Comparison of ENCODE assay signal across 8 mouse cellular contexts in genomic region chr16:8514180-8514579, GRCm38 (mm10). TPM values are rescaled to one million over a fixed set of nuclear protein-coding genes. Genes with fewer than 3 reads are reported as not detected.
A peak's percentile ranks its signal among the peaks of the same experiment; 100 is the strongest.
DNase-seq lines count a peak whose midpoint lies in the region; ATAC-seq and TF ChIP-seq lines count a peak whose summit lies in the region.

No protein-coding gene starts in this region.

- WGBS in lung, embryonic 14.5 days, result 7% methylated on average over 4 of the region's 4 CpGs
- 32% methylated on average over 4 of the region's 4 CpGs for WGBS in embryonic facial prominence, embryonic 13.5 days
- 73% methylated on average over 4 of the region's 4 CpGs for WGBS in limb, embryonic 10.5 days
- 15% methylated on average over 4 of the region's 4 CpGs for WGBS in midbrain, embryonic 16.5 days

- peak; percentile 88 for DNase-seq in lung, embryonic 14.5 days
- no peak for DNase-seq in lung, postnatal 25 days (ENCODE audit: low spot score)
- DNase-seq in heart, postnatal 25 days (ENCODE audit: low spot score), result peak; percentile 8
- DNase-seq in limb, embryonic 10.5 days (ENCODE audit: low spot score), result no peak
- DNase-seq in frontal cortex, postnatal 36 days (ENCODE audit: low spot score in 2 of 2), result no peak

- TF ChIP-seq CTCF in lung, embryonic 14.5 days (IDR thresholded peaks at IDR 0.05; ENCODE audit: low read depth), result no peak

- H3K27me3 ChIP-seq in lung, embryonic 14.5 days (ENCODE audit: insufficient read depth, low read length), result no peaks in the 10 kb centered on the region
- H3K27me3 ChIP-seq in embryonic facial prominence, embryonic 13.5 days, result peaks cover 3% of the 10 kb centered on the region; the same call in 1 of the 2 replicates
- H3K27me3 ChIP-seq in limb, embryonic 10.5 days (ENCODE audit: low read depth, poor library complexity, severe bottlenecking), result peaks cover 24% of the 10 kb centered on the region
- no peaks in the 10 kb centered on the region for H3K27me3 ChIP-seq in midbrain, embryonic 16.5 days (ENCODE audit: control insufficient read depth, insufficient read depth, low read depth, low read length)

- intact Hi-C loops in heart, postnatal 25 days (cut with DNase I), result no loop called here

- peaks cover 4% of the 10 kb centered on the region; the same call in 1 of the 2 replicates for H3K4me1 ChIP-seq in lung, embryonic 14.5 days (ENCODE audit: insufficient read depth)
- peaks cover 19% of the 10 kb centered on the region for H3K4me1 ChIP-seq in embryonic facial prominence, embryonic 13.5 days
- peaks cover 16% of the 10 kb centered on the region for H3K4me1 ChIP-seq in limb, embryonic 10.5 days
- peaks cover 19% of the 10 kb centered on the region for H3K4me1 ChIP-seq in midbrain, embryonic 16.5 days (ENCODE audit: control insufficient read depth, insufficient read depth, low read length)

- ATAC-seq in lung, embryonic 14.5 days (ENCODE audit: insufficient read depth), result peak; percentile 19; the same call in 1 of the 2 replicates
- ATAC-seq in embryonic facial prominence, embryonic 13.5 days (ENCODE audit: insufficient number of reproducible peaks, insufficient read depth, low FRiP score, low TSS enrichment, low read depth), result no peak
- ATAC-seq in midbrain, embryonic 16.5 days, result no peak
- ATAC-seq in CD4-positive, CD25-positive, alpha-beta regulatory T cell, adult 4 months, result no peak

- peak overlapping the region; percentile 55 for H3K4me3 ChIP-seq in lung, embryonic 14.5 days (ENCODE audit: low read depth, low read length)
- peak overlapping the region; percentile 63 for H3K4me3 ChIP-seq in embryonic facial prominence, embryonic 13.5 days
- peak overlapping the region; percentile 66 for H3K4me3 ChIP-seq in limb, embryonic 10.5 days
- H3K4me3 ChIP-seq in midbrain, embryonic 16.5 days (ENCODE audit: low read depth, low read length), result peak overlapping the region; percentile 66

- peak overlapping the region; percentile 62; the same call in 1 of the 2 replicates for H3K9ac ChIP-seq in lung, embryonic 14.5 days
- H3K9ac ChIP-seq in embryonic facial prominence, embryonic 13.5 days, result peak overlapping the region; percentile 80
- peak overlapping the region; percentile 78; the same call in 1 of the 2 replicates for H3K9ac ChIP-seq in midbrain, embryonic 16.5 days (ENCODE audit: low read depth, low read length)

- H3K36me3 ChIP-seq in lung, embryonic 14.5 days (ENCODE audit: insufficient read depth), result no peaks in the 10 kb centered on the region
- H3K36me3 ChIP-seq in embryonic facial prominence, embryonic 13.5 days, result no peaks in the 10 kb centered on the region
- no peaks in the 10 kb centered on the region for H3K36me3 ChIP-seq in limb, embryonic 10.5 days
- no peaks in the 10 kb centered on the region for H3K36me3 ChIP-seq in midbrain, embryonic 16.5 days (ENCODE audit: control insufficient read depth, insufficient read depth, low read length)

- peak overlapping the region; percentile 25; the same call in 1 of the 2 replicates for H3K27ac ChIP-seq in lung, embryonic 14.5 days (ENCODE audit: low read depth)
- no peak overlapping the region for H3K27ac ChIP-seq in embryonic facial prominence, embryonic 13.5 days
- H3K27ac ChIP-seq in limb, embryonic 10.5 days, result peak overlapping the region; percentile 7; the same call in 1 of the 2 replicates
- no peak overlapping the region for H3K27ac ChIP-seq in midbrain, embryonic 16.5 days (ENCODE audit: low read length)

- H3K4me2 ChIP-seq in lung, embryonic 14.5 days, result peak overlapping the region; percentile 69
- peak overlapping the region; percentile 68 for H3K4me2 ChIP-seq in embryonic facial prominence, embryonic 13.5 days
- H3K4me2 ChIP-seq in midbrain, embryonic 16.5 days (ENCODE audit: low read length), result peak overlapping the region; percentile 63

- no peaks in the 10 kb centered on the region for H3K9me3 ChIP-seq in lung, embryonic 14.5 days (ENCODE audit: low read depth, low read length)
- no peaks in the 10 kb centered on the region for H3K9me3 ChIP-seq in embryonic facial prominence, embryonic 13.5 days
- H3K9me3 ChIP-seq in limb, embryonic 10.5 days (replicated peaks), result no peaks in the 10 kb centered on the region
- H3K9me3 ChIP-seq in midbrain, embryonic 16.5 days (replicated peaks; ENCODE audit: control insufficient read depth, low read length, poor library complexity, severe bottlenecking), result no peaks in the 10 kb centered on the region

RNA-seq across cellular contexts. Expression of gene Abat, which starts 1.0 kb away (rescaled TPM):
- 15.7 and 16.8 TPM in 2 replicates for polyA plus RNA-seq in lung, embryonic 14.5 days (2014; fragmentation: Nextera tagmentation; extraction: Ambion mirVana)
- 24.8 and 25.2 TPM in 2 replicates for polyA plus RNA-seq in embryonic facial prominence, embryonic 13.5 days (2015; fragmentation: Nextera tagmentation; extraction: Ambion mirVana)
- 1 to 10 TPM; 5.5 to 5.6 TPM for total RNA-seq in heart, postnatal 25 days (2021)
- 14.9 and 22.7 TPM in 2 replicates for polyA plus RNA-seq in limb, embryonic 10.5 days (2016; fragmentation: Nextera tagmentation; extraction: Ambion mirVana)
- polyA plus RNA-seq in midbrain, embryonic 16.5 days (2015; fragmentation: Nextera tagmentation; extraction: Ambion mirVana), result 71.8 and 76.8 TPM in 2 replicates
- polyA plus RNA-seq in CD4-positive, CD25-positive, alpha-beta regulatory T cell, adult 4 months (2017; shearing (Covaris generic)), result 1 to 10 TPM in 1 of 2 experiments, under 1 TPM in 1; 0.74 to 1.8 TPM

RNA-seq across cellular contexts. Expression of gene Mettl22, which starts 43.6 kb away (rescaled TPM):
- polyA plus RNA-seq in lung, embryonic 14.5 days (2014; fragmentation: Nextera tagmentation; extraction: Ambion mirVana), result 15.3 and 15.9 TPM in 2 replicates
- polyA plus RNA-seq in embryonic facial prominence, embryonic 13.5 days (2015; fragmentation: Nextera tagmentation; extraction: Ambion mirVana), result 16.4 and 18.0 TPM in 2 replicates
- total RNA-seq in heart, postnatal 25 days (2021), result 10 to 100 TPM; 28.6 to 33.1 TPM
- polyA plus RNA-seq in limb, embryonic 10.5 days (2016; fragmentation: Nextera tagmentation; extraction: Ambion mirVana), result 18.2 and 22.5 TPM in 2 replicates
- polyA plus RNA-seq in midbrain, embryonic 16.5 days (2015; fragmentation: Nextera tagmentation; extraction: Ambion mirVana), result 55.0 and 66.2 TPM in 2 replicates
- polyA plus RNA-seq in CD4-positive, CD25-positive, alpha-beta regulatory T cell, adult 4 months (2017; shearing (Covaris generic)), result 10 to 100 TPM; 24.1 to 35.5 TPM

Comparison
In these comparisons a context has a peak if more than half of its experiments do, and no peak if none do; other contexts are left out.
1. DNase-seq: peak in lung, embryonic 14.5 days (single experiment) and heart, postnatal 25 days (single experiment); none in lung, postnatal 25 days (single experiment), limb, embryonic 10.5 days (single experiment) and frontal cortex, postnatal 36 days (0 of 2).
2. H3K27ac ChIP-seq: peak in lung, embryonic 14.5 days (single experiment) and limb, embryonic 10.5 days (single experiment); none in embryonic facial prominence, embryonic 13.5 days (single experiment) and midbrain, embryonic 16.5 days (single experiment).
3. Peak in every context shown above with its lines, with median percentiles within 50 percentile points of each other: H3K4me2 ChIP-seq, H3K4me3 ChIP-seq and H3K9ac ChIP-seq.